Mouse (Mus musculus) CH12.LX (cell line): ENCODE data around the gene Dgkg. TPM values are rescaled to one million over a fixed set of nuclear protein-coding genes. Genes with fewer than 3 reads are reported as not detected.

ENCODE experiments used
- DNase-seq: peaks from one replicate; pipeline ENCODE4 v3.0.0-alpha.2; 2013; ENCODE audit errors: extremely low read depth
- H3K27ac ChIP-seq: 2 replicates; pipeline ENCODE4 v1.5.1; 2012; ENCODE audit warnings: low read depth, mild to moderate bottlenecking, control low read depth, moderate library complexity; ENCODE audit not compliant: insufficient read depth
- H3K27me3 ChIP-seq: replicated peaks from 2 replicates; pipeline ENCODE3; 2012; ENCODE audit warnings: inconsistent platforms
- H3K36me3 ChIP-seq, 2 experiments: replicated peaks in 1 of 2; 2 replicates each; pipeline versions ENCODE3 to v1.6.1; 2012; ENCODE audit warnings: inconsistent platforms in 1 of 2, low read length in 1 of 2, mild to moderate bottlenecking in 1 of 2, mixed read lengths in 1 of 2, moderate library complexity in 1 of 2; ENCODE audit not compliant: control insufficient read depth in 1 of 2, insufficient read depth in 1 of 2
- H3K4me1 ChIP-seq, 2 experiments: 2 replicates each; pipeline ENCODE4 v1.6.1; 2012; ENCODE audit warnings: inconsistent platforms in 1 of 2, moderate library complexity in 1 of 2; ENCODE audit not compliant: insufficient read depth in 2 of 2, control insufficient read depth in 1 of 2
- H3K4me2 ChIP-seq: 2 replicates; pipeline ENCODE4 v1.6.1; 2012; ENCODE audit warnings: low read depth, mild to moderate bottlenecking, control low read depth; ENCODE audit not compliant: poor library complexity, insufficient read depth, severe bottlenecking
- H3K4me3 ChIP-seq, 3 experiments: fragments of 150-350 bp in 1 of 3; sonication (generic) in 1 of 3; replicated peaks in 1 of 3; 2 replicates each; pipeline versions ENCODE3 to v1.5.1; 2011 to 2012; ENCODE audit warnings: low read depth in 2 of 3, low read length in 2 of 3, mild to moderate bottlenecking in 2 of 3, moderate library complexity in 2 of 3, control low read depth in 1 of 3, improper control_type of control experiment in 1 of 3, inconsistent platforms in 1 of 3, mixed read lengths in 1 of 3; ENCODE audit not compliant: poor library complexity in 1 of 3
- H3K79me2 ChIP-seq: replicated peaks from 2 replicates; pipeline ENCODE4 v1.6.1; 2012; ENCODE audit warnings: mild to moderate bottlenecking, moderate library complexity; ENCODE audit not compliant: control insufficient read depth, poor library complexity, insufficient read depth, severe bottlenecking; ENCODE audit errors: extremely low read depth
- H3K9ac ChIP-seq: 2 replicates; pipeline ENCODE4 v1.6.1; 2012; ENCODE audit warnings: low read depth, mild to moderate bottlenecking, control low read depth, moderate library complexity; ENCODE audit not compliant: insufficient read depth
- H3K9me3 ChIP-seq: replicated peaks from 2 replicates; pipeline ENCODE3; 2012; ENCODE audit warnings: low read length, inconsistent platforms, mixed read lengths
- CTCF ChIP-seq, 2 experiments: IDR thresholded peaks in 1 of 2; conservative IDR thresholded peaks in 1 of 2; 2 replicates each; pipeline ENCODE4 v1.5.1; 2011 to 2012; ENCODE audit warnings: low read depth in 2 of 2, low read length in 2 of 2, improper control_type of control experiment in 1 of 2, inconsistent platforms in 1 of 2, mild to moderate bottlenecking in 1 of 2, moderate library complexity in 1 of 2
- ELF1 ChIP-seq: IDR thresholded peaks from 2 replicates; pipeline ENCODE4 v1.6.1; 2014; ENCODE audit warnings: low read depth, mild to moderate bottlenecking, inconsistent platforms, low read length, improper control_type of control experiment
- EP300 ChIP-seq: IDR thresholded peaks from 2 replicates; pipeline ENCODE4 v1.6.1; 2011; ENCODE audit warnings: low read length, improper control_type of control experiment
- ETS1 ChIP-seq: conservative IDR thresholded peaks from 2 replicates; pipeline ENCODE4 v1.6.1; 2012; ENCODE audit warnings: low read depth, mild to moderate bottlenecking, inconsistent platforms, low read length, improper control_type of control experiment, moderate library complexity
- HCFC1 ChIP-seq: IDR thresholded peaks from 2 replicates; pipeline ENCODE4 v1.6.1; 2012; ENCODE audit warnings: low read depth, mild to moderate bottlenecking, inconsistent platforms, low read length, improper control_type of control experiment
- IRF4 ChIP-seq: IDR thresholded peaks from 2 replicates; pipeline ENCODE4 v1.6.1; 2014; ENCODE audit warnings: low read depth, mild to moderate bottlenecking, inconsistent platforms, low read length, improper control_type of control experiment
- JUN ChIP-seq: IDR thresholded peaks from 2 replicates; pipeline ENCODE4 v1.6.1; 2011; ENCODE audit warnings: low read depth, mild to moderate bottlenecking, low read length, improper control_type of control experiment, moderate library complexity; ENCODE audit not compliant: insufficient read depth
- JUND ChIP-seq: conservative IDR thresholded peaks from 2 replicates; pipeline ENCODE4 v1.6.1; 2011; ENCODE audit warnings: low read depth, low read length, improper control_type of control experiment
- KAT2A ChIP-seq: IDR thresholded peaks from 2 replicates; pipeline ENCODE4 v1.6.1; 2012; ENCODE audit warnings: low read length, improper control_type of control experiment, inconsistent platforms; ENCODE audit not compliant: insufficient replicate concordance
- MAFK ChIP-seq: IDR thresholded peaks from 2 replicates; pipeline ENCODE4 v1.6.1; 2011; ENCODE audit warnings: low read length, improper control_type of control experiment; ENCODE audit not compliant: insufficient replicate concordance
- MAZ ChIP-seq: IDR thresholded peaks from 2 replicates; pipeline ENCODE4 v1.6.1; 2012; ENCODE audit warnings: low read depth, mild to moderate bottlenecking, inconsistent platforms, low read length, improper control_type of control experiment, moderate library complexity
- MEF2A ChIP-seq: IDR thresholded peaks from 2 replicates; pipeline ENCODE4 v1.6.1; 2014; ENCODE audit warnings: low read depth, mild to moderate bottlenecking, inconsistent platforms, low read length, improper control_type of control experiment, borderline replicate concordance
- MXI1 ChIP-seq: IDR thresholded peaks from 2 replicates; pipeline ENCODE4 v1.6.1; 2011; ENCODE audit warnings: mild to moderate bottlenecking, low read depth, low read length, improper control_type of control experiment
- NELFE ChIP-seq: IDR thresholded peaks from 2 replicates; pipeline ENCODE4 v1.6.1; 2011; ENCODE audit warnings: low read depth, low read length, improper control_type of control experiment
- PAX5 ChIP-seq: IDR thresholded peaks from 2 replicates; pipeline ENCODE4 v1.6.1; 2012; ENCODE audit warnings: low read length, inconsistent platforms, mixed read lengths
- POLR2A ChIP-seq: IDR thresholded peaks from 2 replicates; pipeline ENCODE4 v1.6.1; 2011; ENCODE audit warnings: low read depth, mild to moderate bottlenecking, improper control_type of control experiment, low read length
- RAD21 ChIP-seq: IDR thresholded peaks from 2 replicates; pipeline ENCODE4 v1.6.1; 2011; ENCODE audit warnings: low read depth, mild to moderate bottlenecking, low read length, improper control_type of control experiment, moderate library complexity
- RCOR1 ChIP-seq: conservative IDR thresholded peaks from 2 replicates; pipeline ENCODE4 v1.6.1; 2012; ENCODE audit warnings: low read depth, mild to moderate bottlenecking, inconsistent platforms, low read length, improper control_type of control experiment
- SIN3A ChIP-seq: IDR thresholded peaks from 2 replicates; pipeline ENCODE4 v1.6.1; 2012; ENCODE audit warnings: low read length, improper control_type of control experiment, inconsistent platforms
- SMC3 ChIP-seq: IDR thresholded peaks from 2 replicates; pipeline ENCODE4 v1.6.1; 2011; ENCODE audit warnings: low read depth, low read length, improper control_type of control experiment
- TBP ChIP-seq: conservative IDR thresholded peaks from 2 replicates; pipeline ENCODE4 v1.6.1; 2011; ENCODE audit warnings: low read depth, low read length, improper control_type of control experiment
- USF2 ChIP-seq: conservative IDR thresholded peaks from 2 replicates; pipeline ENCODE4 v1.6.1; 2011; ENCODE audit warnings: low read depth, low read length, improper control_type of control experiment
- ZC3H11A ChIP-seq: IDR thresholded peaks from 2 replicates; pipeline ENCODE4 v1.6.1; 2012; ENCODE audit warnings: low read depth, mild to moderate bottlenecking, inconsistent platforms, low read length, improper control_type of control experiment
- ZMIZ1 ChIP-seq: IDR thresholded peaks from 2 replicates; pipeline ENCODE4 v1.6.1; 2012; ENCODE audit warnings: low read depth, mild to moderate bottlenecking, inconsistent platforms, low read length, improper control_type of control experiment
- ZNF384 ChIP-seq: IDR thresholded peaks from 2 replicates; pipeline ENCODE4 v1.6.1; 2012; ENCODE audit warnings: low read depth, low read length, improper control_type of control experiment, inconsistent platforms
- dilution Hi-C: fragments of 300-500 bp; cut with MboI; formaldehyde crosslinking; loops from 2 replicates; pipeline ENCODE4 v1.14.3; 2020; ENCODE audit warnings: low sequenced_read_pairs; ENCODE audit not compliant: extremely low pct_unique_long_range_greater_than_20kb, extremely low pct_ligation_motif_present
- in situ Hi-C: fragments of 300-500 bp; cut with MboI; formaldehyde crosslinking; loops from 3 replicates; pipeline ENCODE4 v1.14.3; 2019; ENCODE audit warnings: low sequenced_read_pairs, low pct_ligation_motif_present, low pct_unique_long_range_greater_than_20kb, mixed read lengths
- polyA plus RNA-seq: library from polyadenylated mRNA; unstranded; fragments of >175 nt; gene quantifications from 2 replicates; pipeline ENCODE4 v1.2.1, GENCODE M21; 2012; ENCODE audit warnings: low read depth; ENCODE audit not compliant: insufficient read length
- total RNA-seq, 2 experiments: library from RNA; depleted of rRNA; stranded (reverse); fragments of 300-350 nt in 1 of 2; fragments of >200 nt in 1 of 2; gene quantifications; 2 replicates each; pipeline ENCODE4 v1.2.3; 2012 to 2014

Dgkg gene
- total and polyA plus RNA-seq, 3 experiments: 2.0 to 9.2 (median 3.0) TPM

- no peak for TF ChIP-seq KAT2A
- peak; percentile 61 for TF ChIP-seq EP300
- TF ChIP-seq CTCF (conservative IDR thresholded peaks at IDR 0.05 in 1 of 2, IDR thresholded peaks at IDR 0.05 in 1 of 2; ENCODE audit: low read depth in 2 of 2, low read length in 2 of 2): no peak
- peak; percentile 99 for TF ChIP-seq ZNF384
- TF ChIP-seq JUN: no peak
- TF ChIP-seq MAZ: no peak
- TF ChIP-seq ETS1: peak; percentile 65
- peak; percentile 38; the same call in 1 of the 2 replicates for TF ChIP-seq IRF4
- no peak for TF ChIP-seq TBP
- TF ChIP-seq SMC3: no peak
- TF ChIP-seq ZC3H11A: no peak
- no peak for TF ChIP-seq USF2
- TF ChIP-seq MEF2A: no peak
Observed at GRCm38 (mm10) chr16:22436106-22436505, 220.9 kb downstream of the Dgkg start (continued).

- H3K4me2 ChIP-seq: no peak overlapping the region
- no peaks in the 10 kb centered on the region for H3K9me3 ChIP-seq
- no peak overlapping the region for H3K27ac ChIP-seq
- no peak overlapping the region for H3K4me3 ChIP-seq
- dilution Hi-C loops: no loop called here
- no peak overlapping the region for H3K9ac ChIP-seq
- H3K36me3 ChIP-seq: no peaks in the 10 kb centered on the region
- peaks cover 4 to 26% of the 10 kb centered on the region in 2 experiments; a peak in 2 of 4 replicates for H3K4me1 ChIP-seq
- TF ChIP-seq KAT2A (no peak), ELF1 (no peak), JUND (no peak)
- TF ChIP-seq, all 38 proteins: peak for 0
- DNase-seq: no peak
- peaks cover 21% of the 10 kb centered on the region for H3K27me3 ChIP-seq
- in situ Hi-C loops: no loop called here
- H3K79me2 ChIP-seq: no peaks in the 10 kb centered on the region
Observed at GRCm38 (mm10) chr16:22434530-22434929, 222.5 kb downstream of the Dgkg start.

- H3K9me3 ChIP-seq: no peaks in the 10 kb centered on the region
- H3K27me3 ChIP-seq: peaks cover 21% of the 10 kb centered on the region
- peaks cover 4 to 26% of the 10 kb centered on the region in 2 experiments; a peak in 2 of 4 replicates for H3K4me1 ChIP-seq
- no peak overlapping the region for H3K4me3 ChIP-seq
- H3K27ac ChIP-seq: no peak overlapping the region
- dilution Hi-C loops (no loop called here), in situ Hi-C loops (no loop called here)
- no peaks in the 10 kb centered on the region for H3K36me3 ChIP-seq
- H3K79me2 ChIP-seq: no peaks in the 10 kb centered on the region
- TF ChIP-seq IRF4 (no peak), SIN3A (no peak), RCOR1 (no peak), MEF2A (no peak), JUND (no peak), MAZ (no peak), PAX5 (no peak), RAD21 (no peak), POLR2A (no peak), HCFC1 (no peak), ELF1 (no peak), ZMIZ1 (no peak), NELFE (no peak), EP300 (no peak), ETS1 (no peak), MAFK (no peak), MXI1 (no peak)
- H3K9ac ChIP-seq: no peak overlapping the region
- H3K4me2 ChIP-seq: no peak overlapping the region
- DNase-seq: no peak
Observed at GRCm38 (mm10) chr16:22433944-22434343, 223.1 kb downstream of the Dgkg start.
